Mouse (Mus musculus) thymus, adult 2 months (tissue): ENCODE results near the gene Lamb3. TPM values are rescaled to one million over a fixed set of nuclear protein-coding genes. Genes with fewer than 3 reads are reported as not detected.
A peak's percentile ranks its signal among the peaks of the same experiment; 100 is the strongest.
"Not testable (repeated sequence)": the region's sequence is repeated elsewhere in the genome, so short reads cannot be mapped to it uniquely, and the experiment has no call there.

Experiments used
- DNase-seq: peaks from one replicate; pipeline ENCODE4 v3.0.0; 2021
- H3K27ac ChIP-seq: fragments of 200-500 bp; 2 replicates; pipeline ENCODE4 v1.5.1; 2012; ENCODE audit warnings: low read length, control low read depth; ENCODE audit not compliant: control insufficient read depth, insufficient read depth
- H3K27me3 ChIP-seq: fragments of 200-500 bp; 2 replicates; pipeline ENCODE4 v1.6.1; 2012; ENCODE audit warnings: mild to moderate bottlenecking, low read length, moderate library complexity, mixed read lengths; ENCODE audit not compliant: control insufficient read depth, insufficient read depth
- H3K36me3 ChIP-seq: fragments of 200-500 bp; 2 replicates; pipeline ENCODE4 v1.6.1; 2012; ENCODE audit warnings: mild to moderate bottlenecking, low read length, moderate library complexity; ENCODE audit not compliant: control insufficient read depth, insufficient read depth
- H3K4me1 ChIP-seq: fragments of 200-500 bp; replicated peaks from 2 replicates; pipeline ENCODE4 v1.6.1; 2012; ENCODE audit warnings: low read length; ENCODE audit not compliant: control insufficient read depth, insufficient read depth
- H3K4me3 ChIP-seq: fragments of 200-500 bp; 2 replicates; pipeline ENCODE4 v1.5.1; 2012; ENCODE audit warnings: mild to moderate bottlenecking, low read length, control low read depth, moderate library complexity; ENCODE audit not compliant: control insufficient read depth, insufficient read depth
- CTCF ChIP-seq: fragments of 200-500 bp; IDR thresholded peaks from 2 replicates; pipeline ENCODE4 v1.5.1; 2012; ENCODE audit warnings: mild to moderate bottlenecking, control low read depth, low read length, moderate library complexity, borderline replicate concordance; ENCODE audit not compliant: control insufficient read depth, poor library complexity, insufficient read depth; ENCODE audit errors: extremely low read depth
- POLR2A ChIP-seq: fragments of 200-500 bp; IDR thresholded peaks from 2 replicates; pipeline ENCODE4 v1.6.1; 2012; ENCODE audit warnings: mild to moderate bottlenecking, low read length, control low read depth, moderate library complexity; ENCODE audit not compliant: control insufficient read depth, poor library complexity, insufficient read depth; ENCODE audit errors: extremely low read depth
- WGBS: fragments of 180-500 bp; shearing (Covaris S2); methylation state at CpG from one replicate; pipeline ENCODE4 v1.1.7; 2018; 5-methylcytosine and 5-hydroxymethylcytosine counted together
- polyA plus RNA-seq: library from polyadenylated mRNA; depleted of rRNA; stranded (reverse); fragments of >200 nt; gene quantifications from 2 replicates; pipeline ENCODE4 v1.2.3, GENCODE M21; 2012

Gene Lamb3
- polyA plus RNA-seq, 1 experiment, result 27.8 TPM

DNA sequence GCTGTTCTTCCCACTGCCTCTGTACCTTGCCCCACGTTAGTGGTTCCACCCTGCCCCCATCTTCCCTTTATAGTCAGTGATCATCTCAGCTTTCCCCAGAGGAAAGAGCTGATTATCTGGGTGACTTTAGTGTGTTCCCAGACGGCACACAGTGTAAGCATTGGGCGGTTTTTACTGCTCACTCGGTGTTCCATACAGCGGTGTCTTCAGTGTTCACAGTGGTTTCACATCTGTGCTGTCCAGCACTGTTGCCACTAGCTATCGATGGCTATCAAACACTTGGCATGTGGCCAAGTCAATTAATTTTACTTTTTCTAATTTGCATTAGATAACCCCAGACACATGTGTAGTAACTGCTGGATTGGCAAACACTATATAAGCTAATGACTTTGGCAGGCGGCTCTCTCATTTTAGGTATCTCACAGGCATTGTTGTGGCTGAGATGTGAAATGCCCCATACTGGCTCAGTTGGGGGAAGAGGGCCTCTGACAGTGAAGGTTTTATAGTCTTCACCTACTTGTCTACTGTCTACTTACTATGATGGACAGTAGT lies 76.8 kb downstream of the Lamb3 start:
- Histone ChIP-seq H3K27me3 (no peaks in the 10 kb centered on the region), H3K27ac (no peak overlapping the region), H3K4me1 (peaks cover 27% of the 10 kb centered on the region), H3K36me3 (no peaks in the 10 kb centered on the region), H3K4me3 (no peak overlapping the region)
- DNase-seq, result no peak
- WGBS, result 95% methylated on average over 7 of the region's 7 CpGs
- TF ChIP-seq CTCF (no peak), POLR2A (no peak)

DNA sequence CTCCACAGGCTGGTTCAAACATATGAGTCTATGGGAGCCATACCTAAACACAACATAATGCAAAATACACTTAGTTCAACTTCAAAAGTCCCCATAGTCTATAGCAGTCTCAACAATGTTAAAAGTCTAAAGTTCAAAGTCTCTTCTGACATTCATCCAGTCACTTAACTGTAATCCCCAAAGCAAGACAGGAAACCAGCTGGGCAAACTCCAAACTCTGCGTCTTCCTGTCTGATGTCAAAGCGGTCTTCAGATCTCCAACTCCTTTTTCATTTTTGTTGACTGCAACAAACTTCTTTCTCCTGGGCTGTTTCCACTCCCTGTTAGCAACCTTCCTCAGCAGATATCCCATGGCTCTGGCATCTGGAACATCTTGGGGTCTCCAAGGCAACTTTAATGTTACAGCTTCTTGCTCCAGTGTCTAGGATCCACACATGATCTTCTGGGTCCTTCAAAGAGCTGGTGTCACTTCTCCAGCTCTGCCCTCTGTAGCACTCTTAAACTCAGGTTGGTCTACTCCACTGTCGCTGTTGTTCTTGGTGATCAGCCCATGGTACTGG lies 78.3 kb downstream of the Lamb3 start:
- H3K36me3 ChIP-seq, H3K27me3 ChIP-seq, H3K4me3 ChIP-seq: not testable (repeated sequence)
- DNase-seq, result peak; percentile 58
- peaks cover 14% of the 10 kb centered on the region for H3K4me1 ChIP-seq
- H3K27ac ChIP-seq, result peak overlapping the region; percentile 97
- WGBS, result 18% methylated on average over 3 of the region's 3 CpGs

DNA sequence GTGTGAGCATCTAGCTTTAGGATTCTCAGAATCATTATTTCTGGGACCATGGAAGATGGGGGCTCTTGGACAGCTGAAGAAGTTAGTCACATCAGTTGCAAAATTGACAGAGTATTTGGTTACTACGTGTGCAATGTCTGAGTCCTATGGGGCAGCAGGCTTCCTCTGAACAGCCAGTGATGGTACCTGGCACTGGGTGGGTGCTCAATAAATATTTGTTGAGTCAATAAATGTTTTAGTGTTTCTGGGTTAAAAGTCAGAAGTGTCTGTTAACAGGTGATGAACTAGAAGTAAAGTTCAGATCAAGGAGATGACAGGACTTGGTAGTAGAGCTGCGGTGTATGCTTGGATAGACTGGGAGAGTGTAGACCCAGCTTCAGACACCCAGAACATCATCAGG lies 80.1 kb downstream of the Lamb3 start:
- Histone ChIP-seq H3K36me3 (no peaks in the 10 kb centered on the region), H3K4me1 (peaks cover 14% of the 10 kb centered on the region), H3K27ac (no peak overlapping the region), H3K27me3 (no peaks in the 10 kb centered on the region), H3K4me3 (no peak overlapping the region)
- DNase-seq, result no peak
- TF ChIP-seq CTCF (no peak), POLR2A (no peak)
- 93% methylated on average over 2 of the region's 2 CpGs for WGBS

DNA sequence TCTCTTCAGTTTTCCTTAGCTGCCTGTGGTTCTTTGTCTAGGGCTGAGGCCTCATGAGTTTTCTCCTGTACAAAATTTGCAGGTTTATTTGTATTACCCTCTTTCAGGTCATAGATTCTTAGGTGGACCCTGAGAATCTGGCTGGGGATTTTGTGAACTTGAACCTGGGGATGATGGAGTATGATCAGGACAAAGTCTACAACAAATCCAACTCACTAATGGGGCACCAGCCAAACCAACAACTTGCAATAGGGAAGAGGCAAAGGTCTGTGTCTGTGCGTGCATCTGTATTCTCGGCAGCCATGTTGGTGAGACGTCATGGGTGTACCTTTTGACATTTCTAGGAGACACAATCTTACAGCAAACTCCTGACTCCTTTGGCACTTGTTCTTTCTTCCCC lies 81.6 kb downstream of the Lamb3 start:
- Histone ChIP-seq H3K27me3 (no peaks in the 10 kb centered on the region), H3K4me1 (peaks cover 14% of the 10 kb centered on the region), H3K36me3 (no peaks in the 10 kb centered on the region), H3K27ac (no peak overlapping the region), H3K4me3 (no peak overlapping the region)
- no peak for DNase-seq
- WGBS, result 97% methylated on average over 3 of the region's 3 CpGs
- TF ChIP-seq POLR2A, result no peak
- no peak for TF ChIP-seq CTCF

DNA sequence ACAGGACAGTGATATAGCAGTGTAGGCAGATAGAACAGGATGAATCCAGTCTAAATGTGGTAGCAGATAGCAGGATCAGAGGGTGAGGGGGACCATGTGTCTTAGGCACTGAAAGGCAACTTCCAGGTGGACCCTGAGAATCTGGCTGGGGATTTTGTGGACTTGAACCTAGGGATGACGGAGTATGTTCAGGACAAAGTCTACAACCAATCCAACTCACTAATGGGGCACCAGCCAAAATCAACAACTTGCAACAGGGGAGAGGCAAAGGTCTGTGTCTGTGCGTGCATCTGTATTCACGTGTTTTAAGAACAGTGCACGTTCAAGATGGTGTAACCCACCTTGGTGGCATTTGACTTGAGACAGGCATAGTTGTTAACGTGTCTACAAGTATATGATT lies 82.4 kb downstream of the Lamb3 start:
- H3K27me3 ChIP-seq, result no peaks in the 10 kb centered on the region
- H3K27ac ChIP-seq, result no peak overlapping the region
- peaks cover 12% of the 10 kb centered on the region for H3K4me1 ChIP-seq
- no peaks in the 10 kb centered on the region for H3K36me3 ChIP-seq
- WGBS, result 97% methylated on average over 5 of the region's 5 CpGs
- H3K4me3 ChIP-seq, result no peak overlapping the region
- no peak for TF ChIP-seq POLR2A
- no peak for DNase-seq

DNA sequence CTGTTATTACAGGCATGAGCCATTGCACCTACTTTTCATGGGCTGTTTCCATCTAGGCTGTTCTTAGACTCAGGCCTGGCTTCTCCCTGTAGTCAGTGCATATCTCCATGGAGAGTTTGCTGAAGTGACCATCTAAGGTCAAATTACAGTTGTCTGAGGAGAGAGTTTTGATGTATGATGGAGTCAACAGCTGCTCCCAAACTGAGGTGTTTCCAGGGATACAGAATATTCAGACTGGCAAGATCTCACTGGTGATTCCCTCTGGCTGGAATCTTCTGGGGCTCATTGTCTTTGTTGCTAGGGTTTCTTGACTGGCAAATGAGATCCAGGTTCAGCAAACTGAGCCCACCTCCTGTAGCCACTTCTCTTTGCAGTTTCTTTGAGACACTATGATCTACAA lies 83.2 kb downstream of the Lamb3 start:
- Histone ChIP-seq H3K27me3 (no peaks in the 10 kb centered on the region), H3K36me3 (no peaks in the 10 kb centered on the region), H3K4me3 (no peak overlapping the region), H3K4me1 (peaks cover 10% of the 10 kb centered on the region), H3K27ac (no peak overlapping the region)
- TF ChIP-seq POLR2A (no peak), CTCF (no peak)
- no peak for DNase-seq

DNA sequence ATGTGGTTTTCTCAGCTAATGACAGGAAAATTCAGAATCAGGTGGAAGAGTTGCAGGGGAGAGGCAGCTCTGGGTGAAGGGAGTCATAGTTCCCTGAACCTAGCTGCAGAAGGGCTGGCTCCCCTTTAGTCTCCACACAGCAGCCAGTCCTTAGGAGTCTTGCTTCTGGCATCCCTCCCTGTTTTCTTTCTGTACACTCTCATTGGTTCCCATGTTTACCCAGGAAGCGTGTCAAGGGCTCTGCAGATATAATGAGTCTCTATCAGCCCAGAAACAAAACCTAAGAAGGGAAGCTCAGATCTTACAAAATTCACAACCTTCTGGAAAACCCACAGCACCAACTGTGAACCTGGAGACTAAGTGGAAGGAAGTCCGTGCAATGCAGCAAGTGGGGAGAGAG lies 85.5 kb downstream of the Lamb3 start:
- no peaks in the 10 kb centered on the region for H3K27me3 ChIP-seq
- DNase-seq, result no peak

More for the DNA sequence above, 85.5 kb downstream of the Lamb3 start:
- TF ChIP-seq POLR2A (no peak), CTCF (no peak)
- no peak overlapping the region for H3K27ac ChIP-seq
- no peaks in the 10 kb centered on the region for H3K36me3 ChIP-seq
- H3K4me3 ChIP-seq, result no peak overlapping the region
- peaks cover 4% of the 10 kb centered on the region; the same call in 1 of the 2 replicates for H3K4me1 ChIP-seq
- 74% methylated on average over 2 of the region's 2 CpGs for WGBS
